Mouse (Mus musculus) midbrain, embryonic 12.5 days (tissue): ENCODE measurements around the gene Snrpd3. TPM values are rescaled to one million over a fixed set of nuclear protein-coding genes. Genes with fewer than 3 reads are reported as not detected.
"Not testable (repeated sequence)": the region's sequence is repeated elsewhere in the genome, so short reads cannot be mapped to it uniquely, and the experiment has no call there.

Source experiments
- ATAC-seq: fragments of 200-750 bp; cut with Nextera tagmentation; 2 replicates; pipeline ENCODE4 v1.8.0; 2017; ENCODE audit warnings: low read depth, moderate TSS enrichment, moderate library complexity; ENCODE audit not compliant: low FRiP score
- H3K27ac ChIP-seq: fragments of 300-500 bp; sonication (generic); replicated peaks from 2 replicates; pipeline ENCODE4 v1.5.1; 2016; ENCODE audit warnings: mild to moderate bottlenecking
- H3K27me3 ChIP-seq: fragments of 300-500 bp; sonication (generic); 2 replicates; pipeline ENCODE4 v1.6.1; 2016; ENCODE audit warnings: mild to moderate bottlenecking
- H3K36me3 ChIP-seq: fragments of 300-500 bp; sonication (generic); 2 replicates; pipeline ENCODE4 v1.6.1; 2016
- H3K4me1 ChIP-seq: fragments of 300-500 bp; sonication (generic); 2 replicates; pipeline ENCODE4 v1.6.1; 2016
- H3K4me2 ChIP-seq: fragments of 300-500 bp; sonication (generic); replicated peaks from 2 replicates; pipeline ENCODE4 v1.6.1; 2016; ENCODE audit warnings: mild to moderate bottlenecking, moderate library complexity
- H3K4me3 ChIP-seq: fragments of 300-500 bp; sonication (generic); 2 replicates; pipeline ENCODE4 v1.5.1; 2016; ENCODE audit warnings: mild to moderate bottlenecking
- H3K9ac ChIP-seq: fragments of 300-500 bp; sonication (generic); replicated peaks from 2 replicates; pipeline ENCODE4 v1.6.1; 2016; ENCODE audit warnings: mild to moderate bottlenecking, moderate library complexity
- H3K9me3 ChIP-seq: fragments of 300-500 bp; sonication (generic); 2 replicates; pipeline ENCODE4 v1.6.1; 2016; ENCODE audit warnings: mild to moderate bottlenecking
- WGBS: fragments of 180-500 bp; shearing (Covaris S2); methylation state at CpG from one replicate; pipeline ENCODE4 v1.1.7; 2016; 5-methylcytosine and 5-hydroxymethylcytosine counted together
- polyA plus RNA-seq: library from polyadenylated mRNA; unstranded; fragments of >200 nt; fragmentation: Nextera tagmentation; extraction: Ambion mirVana; gene quantifications from 2 replicates; pipeline ENCODE4 v1.2.1, GENCODE M21; 2016

The Snrpd3 gene
- polyA plus RNA-seq, 1 experiment from 2014 or later: 182 TPM

- no peaks in the 10 kb centered on the region for H3K9me3 ChIP-seq
- H3K27me3 ChIP-seq: no peaks in the 10 kb centered on the region
- no peak overlapping the region for H3K4me2 ChIP-seq
- H3K36me3 ChIP-seq: peaks cover 20% of the 10 kb centered on the region
- 96% methylated on average over 7 of the region's 7 CpGs for WGBS
- H3K4me1 ChIP-seq: no peaks in the 10 kb centered on the region
- H3K27ac ChIP-seq: no peak overlapping the region
- ATAC-seq: no peak
- H3K4me3 ChIP-seq: no peak overlapping the region
- no peak overlapping the region for H3K9ac ChIP-seq
These were observed 13.7 kb upstream of the Snrpd3 start for GRCm38 (mm10) chr10:75503692-75504091.

- Histone ChIP-seq H3K9ac (no peak overlapping the region), H3K4me2 (no peak overlapping the region), H3K4me3 (no peak overlapping the region), H3K36me3 (peaks cover 28% of the 10 kb centered on the region), H3K4me1 (no peaks in the 10 kb centered on the region), H3K27me3 (no peaks in the 10 kb centered on the region), H3K9me3 (no peaks in the 10 kb centered on the region), H3K27ac (no peak overlapping the region)
- 85% methylated on average over 8 of the region's 8 CpGs for WGBS
- ATAC-seq: no peak
These were observed 12.9 kb upstream of the Snrpd3 start for GRCm38 (mm10) chr10:75504234-75505129.

DNA sequence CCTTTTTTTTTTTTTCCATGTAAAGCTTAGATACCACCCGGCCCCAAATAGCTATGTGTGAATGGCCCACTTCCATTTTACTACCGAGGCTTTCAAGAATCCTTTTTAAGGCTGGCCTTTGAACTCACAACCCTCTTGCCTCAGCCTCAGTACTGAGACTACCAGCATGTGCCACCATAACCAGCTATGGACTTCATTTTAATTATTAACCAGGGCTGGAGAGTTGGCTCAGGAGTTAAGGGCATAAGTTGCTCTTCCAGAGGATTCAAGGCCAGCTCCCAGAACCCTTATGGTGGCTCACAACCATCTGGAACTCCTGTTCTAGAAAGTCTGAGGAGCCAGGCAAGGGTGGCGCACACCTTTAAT is 12.2 kb upstream of the Snrpd3 start:
- H3K36me3 ChIP-seq: peaks cover 34% of the 10 kb centered on the region
- no peaks in the 10 kb centered on the region for H3K9me3 ChIP-seq
- no peaks in the 10 kb centered on the region for H3K27me3 ChIP-seq
- 81% methylated on average over 3 of the region's 3 CpGs for WGBS
- no peak overlapping the region for H3K4me2 ChIP-seq
- no peak overlapping the region for H3K4me3 ChIP-seq
- no peak overlapping the region for H3K27ac ChIP-seq
- H3K4me1 ChIP-seq: no peaks in the 10 kb centered on the region
- H3K9ac ChIP-seq: no peak overlapping the region
- no peak for ATAC-seq

DNA sequence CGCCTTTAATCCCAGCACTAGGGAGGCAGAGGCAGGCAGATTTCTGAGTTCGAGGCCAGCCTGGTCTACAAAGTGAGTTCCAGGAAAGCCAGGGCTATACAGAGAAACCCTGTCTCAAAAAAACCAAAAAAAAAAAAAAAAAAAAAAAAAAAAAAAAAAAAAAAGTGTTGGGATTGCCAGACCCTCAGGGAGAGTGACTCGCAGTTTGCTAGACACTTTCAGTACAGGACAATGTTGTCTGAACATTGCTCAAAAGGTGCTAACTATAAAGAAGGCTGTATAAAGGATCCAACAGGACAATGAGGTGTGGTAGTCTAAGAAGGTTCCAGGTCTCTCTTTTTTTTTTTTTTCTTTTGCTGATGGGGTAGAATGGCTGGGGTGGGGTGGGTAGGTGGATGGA is 11.4 kb upstream of the Snrpd3 start:
- not testable (repeated sequence) for ATAC-seq, H3K9me3 ChIP-seq, H3K9ac ChIP-seq, H3K4me2 ChIP-seq, H3K4me1 ChIP-seq, H3K27me3 ChIP-seq, H3K27ac ChIP-seq, H3K4me3 ChIP-seq
- peaks cover 42% of the 10 kb centered on the region for H3K36me3 ChIP-seq
- WGBS: 95% methylated on average over 3 of the region's 3 CpGs

DNA sequence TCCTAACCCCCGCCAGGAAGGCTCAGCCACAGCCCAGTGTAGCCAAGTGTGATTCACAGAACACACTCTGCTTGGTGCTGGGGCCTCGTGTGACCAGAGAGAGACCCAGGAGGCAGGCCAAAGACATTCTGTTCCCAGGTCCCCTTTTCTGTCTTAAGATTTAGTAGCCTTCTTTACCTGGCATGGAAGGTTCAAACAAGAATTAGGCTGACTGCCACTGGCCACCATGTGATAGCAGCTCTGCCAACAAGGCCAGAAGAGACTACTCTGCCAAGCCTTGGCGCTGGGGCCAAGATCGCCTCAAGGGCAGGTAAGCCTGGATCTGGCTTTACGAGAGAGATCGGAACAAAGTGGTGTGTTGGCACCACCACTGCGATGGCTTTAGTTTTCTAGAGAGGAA is 6.9 kb upstream of the Snrpd3 start:
- H3K4me3 ChIP-seq: no peak overlapping the region
- H3K4me1 ChIP-seq: no peaks in the 10 kb centered on the region
- ATAC-seq: no peak
- peaks cover 54% of the 10 kb centered on the region for H3K36me3 ChIP-seq
- H3K9me3 ChIP-seq: no peaks in the 10 kb centered on the region
- H3K27me3 ChIP-seq: no peaks in the 10 kb centered on the region
- 96% methylated on average over 7 of the region's 7 CpGs for WGBS
- no peak overlapping the region for H3K27ac ChIP-seq
- H3K9ac ChIP-seq: no peak overlapping the region
- H3K4me2 ChIP-seq: no peak overlapping the region

DNA sequence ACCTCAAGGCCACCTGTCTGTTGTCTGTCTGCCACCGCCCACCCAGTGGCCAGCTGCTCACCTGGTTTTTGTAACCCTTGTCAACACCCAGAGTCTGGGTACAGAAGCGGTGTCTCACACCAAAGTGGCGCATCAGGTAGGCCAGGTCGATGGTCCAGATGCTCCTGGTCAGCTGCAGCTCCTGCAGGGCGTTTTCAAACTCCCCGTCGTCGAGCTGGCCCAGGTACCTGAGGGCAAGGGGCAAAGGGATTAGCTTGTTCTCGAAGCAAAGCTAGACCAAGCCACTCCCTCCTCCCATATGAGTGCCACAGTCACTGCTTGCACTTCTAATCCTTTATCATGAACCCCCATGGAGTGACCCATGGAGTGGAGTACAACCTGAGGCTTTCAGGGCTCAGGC is 6.3 kb upstream of the Snrpd3 start:
- no peak overlapping the region for H3K4me3 ChIP-seq
- 90% methylated on average over 9 of the region's 9 CpGs for WGBS
- H3K4me1 ChIP-seq: peaks cover 6% of the 10 kb centered on the region
- H3K4me2 ChIP-seq: no peak overlapping the region
- H3K27me3 ChIP-seq: no peaks in the 10 kb centered on the region
- peaks cover 54% of the 10 kb centered on the region for H3K36me3 ChIP-seq
- H3K27ac ChIP-seq: no peak overlapping the region
- no peak for ATAC-seq
- H3K9me3 ChIP-seq: no peaks in the 10 kb centered on the region
- no peak overlapping the region for H3K9ac ChIP-seq

DNA sequence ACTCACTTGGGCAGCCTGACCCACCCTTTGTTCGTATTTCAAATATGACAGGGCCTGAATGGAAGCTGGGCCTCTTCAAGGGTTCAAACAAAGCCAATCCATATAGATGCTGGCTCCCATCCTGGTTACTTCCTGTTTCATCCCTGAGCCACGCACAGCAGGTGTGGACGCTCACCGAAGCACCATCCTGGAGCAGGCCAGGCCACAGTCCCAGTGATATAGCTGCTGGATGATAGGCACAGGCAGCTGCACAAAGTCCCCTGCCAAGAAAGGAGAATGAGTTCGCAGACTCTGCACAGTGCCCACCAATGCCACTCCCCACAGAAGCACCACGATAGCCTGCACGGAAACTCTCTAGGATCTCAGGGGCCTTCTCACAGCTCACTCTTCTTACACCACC is 5.5 kb upstream of the Snrpd3 start:
- peaks cover 13% of the 10 kb centered on the region for H3K4me1 ChIP-seq
- H3K9me3 ChIP-seq: no peaks in the 10 kb centered on the region
- no peaks in the 10 kb centered on the region for H3K27me3 ChIP-seq
- no peak overlapping the region for H3K4me2 ChIP-seq
- no peak overlapping the region for H3K4me3 ChIP-seq
- WGBS: 93% methylated on average over 7 of the region's 7 CpGs
- H3K27ac ChIP-seq: no peak overlapping the region
- H3K36me3 ChIP-seq: peaks cover 53% of the 10 kb centered on the region
- no peak for ATAC-seq
- no peak overlapping the region for H3K9ac ChIP-seq

DNA sequence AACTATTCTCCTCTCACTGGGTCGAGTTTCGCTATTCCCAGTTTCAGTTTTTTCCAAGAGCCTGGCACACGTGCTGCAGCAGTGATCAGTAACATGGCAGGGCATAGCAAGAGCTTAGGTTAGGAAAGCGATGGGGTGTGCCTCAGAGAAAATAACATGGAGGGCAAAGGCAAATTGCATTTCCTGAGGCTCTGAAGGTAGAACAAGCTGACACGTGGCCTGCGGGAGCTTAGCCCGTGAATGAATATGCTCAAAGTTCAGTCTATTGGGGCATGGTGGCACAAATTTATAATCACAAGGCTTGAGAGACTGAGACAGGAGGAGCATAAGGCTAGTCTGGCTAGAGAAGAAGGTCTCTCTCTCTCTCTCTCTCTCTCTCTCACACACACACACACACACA is 4.6 kb upstream of the Snrpd3 start:
- Histone ChIP-seq H3K36me3 (peaks cover 44% of the 10 kb centered on the region), H3K27me3 (no peaks in the 10 kb centered on the region), H3K4me2 (no peak overlapping the region), H3K27ac (no peak overlapping the region), H3K4me1 (peaks cover 13% of the 10 kb centered on the region), H3K9me3 (no peaks in the 10 kb centered on the region), H3K9ac (no peak overlapping the region), H3K4me3 (no peak overlapping the region)
- ATAC-seq: no peak
- 89% methylated on average over 7 of the region's 7 CpGs for WGBS

GRCm38 (mm10) chr10:75513306-75514067 is 3.9 kb upstream of the Snrpd3 start:
- no peak for ATAC-seq
- Histone ChIP-seq H3K9ac (no peak overlapping the region), H3K27me3 (no peaks in the 10 kb centered on the region), H3K4me1 (peaks cover 14% of the 10 kb centered on the region), H3K9me3 (no peaks in the 10 kb centered on the region), H3K4me3 (no peak overlapping the region), H3K36me3 (peaks cover 37% of the 10 kb centered on the region), H3K27ac (no peak overlapping the region), H3K4me2 (no peak overlapping the region)
- 91% methylated on average over 8 of the region's 8 CpGs for WGBS

GRCm38 (mm10) chr10:75514361-75514760 is 3.0 kb upstream of the Snrpd3 start:
- Histone ChIP-seq H3K4me1 (peaks cover 22% of the 10 kb centered on the region), H3K36me3 (peaks cover 31% of the 10 kb centered on the region), H3K9me3 (no peaks in the 10 kb centered on the region), H3K27me3 (no peaks in the 10 kb centered on the region), H3K27ac (no peak overlapping the region), H3K4me3 (no peak overlapping the region), H3K9ac (no peak overlapping the region), H3K4me2 (no peak overlapping the region)
- ATAC-seq: no peak
- 91% methylated on average over 7 of the region's 7 CpGs for WGBS

GRCm38 (mm10) chr10:75515216-75516037 is 1.9 kb upstream of the Snrpd3 start:
- WGBS: 85% methylated on average over 4 of the region's 4 CpGs
- H3K36me3 ChIP-seq: peaks cover 30% of the 10 kb centered on the region
- H3K9ac ChIP-seq: 0 out of 2 replicates have a peak overlapping the region, but pooled peaks have one; percentile 6
- no peak for ATAC-seq
- H3K4me2 ChIP-seq: peak overlapping the region; percentile 89; the same call in 1 of the 2 replicates
- H3K9me3 ChIP-seq: no peaks in the 10 kb centered on the region
- no peaks in the 10 kb centered on the region for H3K27me3 ChIP-seq
- no peak overlapping the region for H3K4me3 ChIP-seq
- H3K4me1 ChIP-seq: peaks cover 26% of the 10 kb centered on the region
- H3K27ac ChIP-seq: no peak overlapping the region
